Mouse (Mus musculus) CH12.LX (cell line): ENCODE data around the gene Rrbp1.

ENCODE experiments used
- BHLHE40 ChIP-seq: IDR thresholded peaks from 2 replicates; pipeline ENCODE4 v1.6.1; 2011; ENCODE audit warnings: mild to moderate bottlenecking, low read depth, low read length, improper control_type of control experiment
- CHD2 ChIP-seq: IDR thresholded peaks from 2 replicates; pipeline ENCODE4 v1.6.1; 2011; ENCODE audit warnings: low read length, improper control_type of control experiment
- CTCF ChIP-seq, 2 experiments: IDR thresholded peaks in 1 of 2; conservative IDR thresholded peaks in 1 of 2; 2 replicates each; pipeline ENCODE4 v1.5.1; 2011 to 2012; ENCODE audit warnings: low read depth in 2 of 2, low read length in 2 of 2, improper control_type of control experiment in 1 of 2, inconsistent platforms in 1 of 2, mild to moderate bottlenecking in 1 of 2, moderate library complexity in 1 of 2
- GABPA ChIP-seq: IDR thresholded peaks from 2 replicates; pipeline ENCODE4 v1.6.1; 2012; ENCODE audit warnings: low read depth, low read length, improper control_type of control experiment, inconsistent platforms; ENCODE audit not compliant: insufficient replicate concordance
- HCFC1 ChIP-seq: IDR thresholded peaks from 2 replicates; pipeline ENCODE4 v1.6.1; 2012; ENCODE audit warnings: low read depth, mild to moderate bottlenecking, inconsistent platforms, low read length, improper control_type of control experiment
- JUND ChIP-seq: conservative IDR thresholded peaks from 2 replicates; pipeline ENCODE4 v1.6.1; 2011; ENCODE audit warnings: low read depth, low read length, improper control_type of control experiment
- KAT2A ChIP-seq: IDR thresholded peaks from 2 replicates; pipeline ENCODE4 v1.6.1; 2012; ENCODE audit warnings: low read length, improper control_type of control experiment, inconsistent platforms; ENCODE audit not compliant: insufficient replicate concordance
- MXI1 ChIP-seq: IDR thresholded peaks from 2 replicates; pipeline ENCODE4 v1.6.1; 2011; ENCODE audit warnings: mild to moderate bottlenecking, low read depth, low read length, improper control_type of control experiment
- NELFE ChIP-seq: IDR thresholded peaks from 2 replicates; pipeline ENCODE4 v1.6.1; 2011; ENCODE audit warnings: low read depth, low read length, improper control_type of control experiment
- POLR2A ChIP-seq: IDR thresholded peaks from 2 replicates; pipeline ENCODE4 v1.6.1; 2011; ENCODE audit warnings: low read depth, mild to moderate bottlenecking, improper control_type of control experiment, low read length
- RAD21 ChIP-seq: IDR thresholded peaks from 2 replicates; pipeline ENCODE4 v1.6.1; 2011; ENCODE audit warnings: low read depth, mild to moderate bottlenecking, low read length, improper control_type of control experiment, moderate library complexity
- SMC3 ChIP-seq: IDR thresholded peaks from 2 replicates; pipeline ENCODE4 v1.6.1; 2011; ENCODE audit warnings: low read depth, low read length, improper control_type of control experiment
- ZC3H11A ChIP-seq: IDR thresholded peaks from 2 replicates; pipeline ENCODE4 v1.6.1; 2012; ENCODE audit warnings: low read depth, mild to moderate bottlenecking, inconsistent platforms, low read length, improper control_type of control experiment
- ZMIZ1 ChIP-seq: IDR thresholded peaks from 2 replicates; pipeline ENCODE4 v1.6.1; 2012; ENCODE audit warnings: low read depth, mild to moderate bottlenecking, inconsistent platforms, low read length, improper control_type of control experiment

DNA sequence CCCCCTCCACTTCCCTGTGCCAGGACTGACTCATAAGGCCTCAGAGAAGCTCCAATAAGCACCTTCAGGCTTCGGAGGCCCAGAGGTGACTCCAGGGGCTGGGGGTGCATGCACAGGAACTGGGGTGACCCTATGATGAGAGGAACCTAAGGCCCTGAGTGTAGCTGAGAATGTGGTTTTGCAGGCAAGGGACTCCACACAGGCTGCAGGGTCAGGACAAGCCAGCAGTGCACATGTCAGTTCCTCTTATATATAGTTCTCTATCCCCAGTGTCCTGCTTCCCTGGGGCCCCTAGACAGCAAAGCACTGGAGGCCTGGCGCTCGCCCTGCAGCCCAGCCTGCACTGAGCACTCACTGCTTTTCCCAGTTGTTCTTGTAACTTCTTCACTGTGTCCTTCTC, 63.1 kb downstream of the Rrbp1 start:
- TF ChIP-seq CTCF (conservative IDR thresholded peaks at IDR 0.05 in 1 of 2, IDR thresholded peaks at IDR 0.05 in 1 of 2; ENCODE audit: low read depth in 2 of 2, low read length in 2 of 2), result no peak
- no peak for TF ChIP-seq JUND
- no peak for TF ChIP-seq POLR2A
- no peak for TF ChIP-seq ZMIZ1
- TF ChIP-seq HCFC1, result no peak
- no peak for TF ChIP-seq KAT2A
- TF ChIP-seq CHD2, result no peak
- no peak for TF ChIP-seq ZC3H11A
- no peak for TF ChIP-seq GABPA
- TF ChIP-seq BHLHE40, result no peak
- TF ChIP-seq MXI1, result no peak
- no peak for TF ChIP-seq RAD21
- TF ChIP-seq NELFE, result no peak
- TF ChIP-seq SMC3, result no peak
